Mouse (Mus musculus) liver, embryonic 13.5 days (tissue): ENCODE results near the gene Rpl10a. TPM values are rescaled to one million over a fixed set of nuclear protein-coding genes. Genes with fewer than 3 reads are reported as not detected.

Experiments
- polyA plus RNA-seq: library from polyadenylated mRNA; unstranded; fragments of >200 nt; fragmentation: Nextera tagmentation; extraction: Ambion mirVana; gene quantifications from 2 replicates; pipeline ENCODE4 v1.2.1, GENCODE M21; 2015

Gene Rpl10a
- polyA plus RNA-seq, 1 experiment from 2014 or later = 464 TPM

Other genes starting within 250 kb of the Rpl10a start
- 0.15 and 0.22 TPM in 2 replicates for gene Tcp11, start 247.8 kb upstream of the Rpl10a start, polyA plus RNA-seq
- 0.29 and 0.38 TPM in 2 replicates for gene Scube3, start 186.3 kb upstream of the Rpl10a start, polyA plus RNA-seq
- gene Zfp523, start 151.3 kb upstream of the Rpl10a start, polyA plus RNA-seq = 5.6 and 5.9 TPM in 2 replicates
- 14.6 and 14.8 TPM in 2 replicates for gene Def6, start 120.7 kb upstream of the Rpl10a start, polyA plus RNA-seq
- gene Ppard, start 95.8 kb upstream of the Rpl10a start, polyA plus RNA-seq = 1.3 and 1.4 TPM in 2 replicates
- 11.3 and 13.5 TPM in 2 replicates for gene Fance, start 15.0 kb upstream of the Rpl10a start, polyA plus RNA-seq
- gene Tead3, start 22.3 kb downstream of the Rpl10a start, polyA plus RNA-seq = 0.76 and 0.96 TPM in 2 replicates
- gene Tulp1, start 36.8 kb downstream of the Rpl10a start, polyA plus RNA-seq = 0.52 and 1.3 TPM in 2 replicates
- gene Fkbp5, start 189.1 kb downstream of the Rpl10a start, polyA plus RNA-seq = 10.8 and 12.0 TPM in 2 replicates
- not detected in 2 replicates for gene Armc12, start 202.3 kb downstream of the Rpl10a start, polyA plus RNA-seq
- not detected in 2 replicates for gene Clpsl2, start 220.9 kb downstream of the Rpl10a start, polyA plus RNA-seq
- 3.2 and 3.4 TPM in 2 replicates for gene Clps, start 232.3 kb downstream of the Rpl10a start, polyA plus RNA-seq
- gene Lhfpl5, start 247.2 kb downstream of the Rpl10a start, polyA plus RNA-seq = 0.17 TPM in 1 of 2 replicates, not detected in the other